Mouse (Mus musculus) spleen, adult 2 months (tissue): ENCODE measurements around the gene Plekhg3. TPM values are rescaled to one million over a fixed set of nuclear protein-coding genes. Genes with fewer than 3 reads are reported as not detected.

Experiments used
- DNase-seq, 2 experiments: peaks; one replicate each; pipeline versions ENCODE4 v3.0.0 to v3.0.0-alpha.2; 2012 to 2021; ENCODE audit warnings: low spot score in 2 of 2, low read depth in 1 of 2
- H3K27ac ChIP-seq: fragments of 200-500 bp; 2 replicates; pipeline ENCODE4 v1.5.1; 2012; ENCODE audit warnings: low read length, inconsistent platforms; ENCODE audit not compliant: insufficient read depth
- H3K27me3 ChIP-seq: fragments of 200-500 bp; 2 replicates; pipeline ENCODE4 v1.6.1; 2012; ENCODE audit warnings: mild to moderate bottlenecking, moderate library complexity, low read length, inconsistent platforms; ENCODE audit not compliant: control insufficient read depth, insufficient read depth
- H3K36me3 ChIP-seq: fragments of 200-500 bp; 2 replicates; pipeline ENCODE4 v1.6.1; 2012; ENCODE audit warnings: mild to moderate bottlenecking, low read length, inconsistent platforms; ENCODE audit not compliant: control insufficient read depth, insufficient read depth
- H3K4me1 ChIP-seq: fragments of 200-500 bp; 2 replicates; pipeline ENCODE4 v1.6.1; 2011; ENCODE audit warnings: inconsistent platforms; ENCODE audit not compliant: control insufficient read depth, insufficient read depth, insufficient read length
- H3K4me3 ChIP-seq: fragments of 200-500 bp; 2 replicates; pipeline ENCODE4 v1.5.1; 2011; ENCODE audit warnings: mild to moderate bottlenecking, inconsistent platforms; ENCODE audit not compliant: insufficient read depth, insufficient read length; ENCODE audit errors: extremely low read depth
- CTCF ChIP-seq: fragments of 200-500 bp; IDR thresholded peaks from 2 replicates; pipeline ENCODE4 v1.5.1; 2011; ENCODE audit warnings: mild to moderate bottlenecking, inconsistent platforms; ENCODE audit not compliant: insufficient read depth, insufficient read length, insufficient replicate concordance; ENCODE audit errors: extremely low read depth
- POLR2A ChIP-seq: fragments of 200-500 bp; IDR thresholded peaks from 2 replicates; pipeline ENCODE4 v1.6.1; 2011; ENCODE audit warnings: low read depth, low read length, inconsistent platforms
- WGBS: fragments of 180-500 bp; shearing (Covaris S2); methylation state at CpG from one replicate; pipeline ENCODE4 v1.1.7; 2018; 5-methylcytosine and 5-hydroxymethylcytosine counted together
- polyA plus RNA-seq: library from polyadenylated mRNA; depleted of rRNA; stranded (reverse); fragments of >200 nt; gene quantifications from 2 replicates; pipeline ENCODE4 v1.2.3, GENCODE M21; 2012

The Plekhg3 gene
- polyA plus RNA-seq, 1 experiment, result 15.3 TPM

- Histone ChIP-seq H3K4me3 (no peak overlapping the region), H3K27me3 (no peaks in the 10 kb centered on the region), H3K36me3 (no peaks in the 10 kb centered on the region), H3K4me1 (peaks cover 9% of the 10 kb centered on the region; the same call in 1 of the 2 replicates), H3K27ac (no peak overlapping the region)
- TF ChIP-seq CTCF (no peak), POLR2A (no peak)
- WGBS, result 76% methylated on average over 5 of the region's 5 CpGs
- no peak for DNase-seq
These were observed 7.0 kb upstream of the Plekhg3 start for GRCm38 (mm10) chr12:76523654-76524053.

- DNase-seq, result no peak
- TF ChIP-seq POLR2A (no peak), CTCF (no peak)
- 92% methylated on average over 3 of the region's 3 CpGs for WGBS
- H3K36me3 ChIP-seq, result no peaks in the 10 kb centered on the region
- no peak overlapping the region for H3K4me3 ChIP-seq
- H3K4me1 ChIP-seq, result peaks cover 12% of the 10 kb centered on the region; the same call in 1 of the 2 replicates
- no peak overlapping the region for H3K27ac ChIP-seq
- H3K27me3 ChIP-seq, result no peaks in the 10 kb centered on the region
These were observed 5.8 kb upstream of the Plekhg3 start for GRCm38 (mm10) chr12:76524915-76525314.

- Histone ChIP-seq H3K4me1 (peaks cover 14% of the 10 kb centered on the region; the same call in 1 of the 2 replicates), H3K36me3 (no peaks in the 10 kb centered on the region), H3K4me3 (no peak overlapping the region), H3K27me3 (peaks cover 2% of the 10 kb centered on the region; the same call in 1 of the 2 replicates), H3K27ac (peak overlapping the region; percentile 89)
- WGBS, result 9% methylated on average over 9 of the region's 9 CpGs
- TF ChIP-seq POLR2A (no peak), CTCF (no peak)
- peak; percentile 66 to 78 for DNase-seq
These were observed 3.3 kb upstream of the Plekhg3 start for GRCm38 (mm10) chr12:76527245-76527881.

- no peaks in the 10 kb centered on the region for H3K36me3 ChIP-seq
- no peak for DNase-seq
- peaks cover 2% of the 10 kb centered on the region; the same call in 1 of the 2 replicates for H3K27me3 ChIP-seq
- peaks cover 14% of the 10 kb centered on the region; the same call in 1 of the 2 replicates for H3K4me1 ChIP-seq
- TF ChIP-seq POLR2A (no peak), CTCF (no peak)
- WGBS, result 94% methylated on average over 5 of the region's 5 CpGs
- no peak overlapping the region for H3K27ac ChIP-seq
- no peak overlapping the region for H3K4me3 ChIP-seq
These were observed 1.9 kb upstream of the Plekhg3 start for GRCm38 (mm10) chr12:76528766-76529165.

- Histone ChIP-seq H3K27ac (no peak overlapping the region), H3K27me3 (peaks cover 2% of the 10 kb centered on the region; the same call in 1 of the 2 replicates), H3K4me1 (peaks cover 27% of the 10 kb centered on the region; the same call in 1 of the 2 replicates)
These were observed 1.6 kb downstream of the Plekhg3 start for GRCm38 (mm10) chr12:76531986-76532925.

GRCm38 (mm10) chr12:76532926-76533376 lies 2.3 kb downstream of the Plekhg3 start:
- under 1% methylated on average over 31 of the region's 31 CpGs for WGBS
- no peaks in the 10 kb centered on the region for H3K36me3 ChIP-seq
- peaks cover 28% of the 10 kb centered on the region; the same call in 1 of the 2 replicates for H3K4me1 ChIP-seq
- peak overlapping the region; percentile 79 for H3K27ac ChIP-seq
- peak in 1 of 2 experiments; percentile 18 for DNase-seq
- TF ChIP-seq CTCF (no peak), POLR2A (no peak)
- H3K27me3 ChIP-seq, result peaks cover 2% of the 10 kb centered on the region; the same call in 1 of the 2 replicates
- peak overlapping the region; percentile 81 for H3K4me3 ChIP-seq

More at GRCm38 (mm10) chr12:76531986-76532925, 1.6 kb downstream of the Plekhg3 start:
- H3K4me3 ChIP-seq, result peak overlapping the region; percentile 81; the same call in 1 of the 2 replicates
- TF ChIP-seq CTCF, result no peak
- TF ChIP-seq POLR2A, result no peak
- 28% methylated on average over 19 of the region's 19 CpGs for WGBS
- H3K36me3 ChIP-seq, result no peaks in the 10 kb centered on the region
- no peak for DNase-seq
